Mouse (Mus musculus): ENCODE data around the gene Traf1. TPM values are rescaled to one million over a fixed set of nuclear protein-coding genes. Genes with fewer than 3 reads are reported as not detected.

Traf1 gene
- polyA plus RNA-seq (2012; rRNA removed; ENCODE audit: low replicate concordance), result 2.6 and 4.1 TPM in 2 replicates

DNA sequence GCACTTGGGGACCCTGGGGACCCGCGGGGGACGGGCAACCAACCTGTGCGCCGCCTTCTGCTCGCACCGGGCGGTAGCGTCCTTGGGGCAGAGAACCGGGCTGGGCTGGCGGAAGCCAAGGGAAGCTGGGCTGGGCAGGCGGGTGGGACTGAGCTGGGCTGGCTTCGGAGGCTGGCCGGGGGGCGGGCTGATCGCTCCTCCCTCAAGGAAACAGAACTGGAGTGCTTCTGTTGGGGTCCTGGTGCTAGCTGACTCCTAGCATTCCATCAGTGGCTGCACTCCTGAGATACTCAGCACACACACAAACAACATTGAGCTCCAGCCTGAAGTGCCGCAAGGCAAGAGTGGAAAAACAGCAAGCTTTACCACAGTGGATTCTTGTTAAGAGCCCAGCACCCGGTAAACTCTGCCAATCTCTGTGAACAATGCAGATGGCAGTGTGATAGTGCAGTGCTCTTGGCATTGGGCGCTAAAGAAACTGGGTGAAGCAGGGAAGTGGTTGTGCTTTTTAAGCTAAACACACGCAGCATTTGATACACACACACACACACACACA, at the start of gene Traf1:
Gene Traf1, minus strand, starts transcription at position 292 of the 556 bp plus-strand sequence.

DNA sequence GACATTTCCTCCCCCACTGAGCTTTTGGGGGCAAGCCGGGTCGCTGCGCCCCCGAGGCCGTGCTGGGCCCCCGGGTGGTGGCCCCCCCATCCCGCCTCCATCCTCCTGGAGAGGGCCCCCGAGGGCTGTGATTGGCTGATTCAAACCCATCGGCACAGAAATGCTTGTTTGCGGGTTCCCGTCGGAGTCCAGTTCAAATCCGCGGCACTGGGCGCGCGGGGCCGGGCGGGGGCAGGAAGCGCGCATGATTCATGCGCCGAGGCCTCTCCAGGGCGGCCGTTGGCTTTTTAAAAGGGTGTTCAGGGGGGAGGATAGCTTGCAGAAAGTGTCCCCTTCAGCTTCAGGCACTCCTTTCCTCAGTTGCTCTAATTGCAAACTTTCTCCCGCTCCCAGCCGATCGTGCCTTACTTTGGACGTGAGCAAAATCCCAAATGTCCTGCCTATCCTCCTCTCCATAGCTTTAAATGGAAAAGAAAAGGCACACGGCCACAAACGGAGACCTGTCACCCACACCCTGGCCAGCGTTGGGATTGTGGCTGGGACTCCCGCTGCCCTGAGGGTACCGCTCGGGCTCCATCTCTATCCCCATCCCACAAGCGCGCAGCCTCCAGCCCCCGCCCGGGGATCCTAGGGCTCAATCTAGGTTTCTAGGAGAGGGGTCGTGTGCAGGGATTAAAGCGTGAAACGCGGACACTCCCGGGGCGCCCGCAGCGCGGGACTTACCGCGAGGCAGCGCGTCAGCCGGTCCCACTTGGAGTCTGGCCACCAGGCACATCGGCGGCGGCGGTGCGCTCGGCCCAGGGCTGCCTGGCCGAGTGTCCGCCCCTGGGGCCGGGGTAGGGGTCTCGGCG, 48.1 kb downstream of the Traf1 start, which contains the start of gene Phf19:
Gene Phf19, minus strand, starts transcription at position 809 of the 851 bp plus-strand sequence.

Other genes with a start within 250 kb of the Traf1 start
- 4.9 and 5.2 TPM in 2 replicates for gene Gapvd1, start 206.5 kb downstream of the Traf1 start, polyA plus RNA-seq (2012; rRNA removed; ENCODE audit: low replicate concordance)
- 323 and 776 TPM in 2 replicates for gene Hspa5, start 189.8 kb downstream of the Traf1 start, polyA plus RNA-seq (2012; rRNA removed; ENCODE audit: low replicate concordance)
- gene Rabepk, start 161.9 kb downstream of the Traf1 start, polyA plus RNA-seq (2012; rRNA removed; ENCODE audit: low replicate concordance), result 9.8 and 22.9 TPM in 2 replicates
- 12.3 TPM in 2 replicates for gene Fbxw2, start 135.5 kb downstream of the Traf1 start, polyA plus RNA-seq (2012; rRNA removed; ENCODE audit: low replicate concordance)
- not detected in 2 replicates for gene Gm34653, start 128.8 kb downstream of the Traf1 start, polyA plus RNA-seq (2012; rRNA removed; ENCODE audit: low replicate concordance)
- 12.6 and 18.7 TPM in 2 replicates for gene Cutal, start 87.4 kb downstream of the Traf1 start, polyA plus RNA-seq (2012; rRNA removed; ENCODE audit: low replicate concordance)
- gene Psmd5, start 86.8 kb downstream of the Traf1 start, polyA plus RNA-seq (2012; rRNA removed; ENCODE audit: low replicate concordance), result 2.1 and 2.9 TPM in 2 replicates
- gene Phf19, start 47.7 kb downstream of the Traf1 start, polyA plus RNA-seq (2012; rRNA removed; ENCODE audit: low replicate concordance), result 0.65 and 0.81 TPM in 2 replicates
- not detected in 2 replicates for gene Hc, start 99.7 kb upstream of the Traf1 start, polyA plus RNA-seq (2012; rRNA removed; ENCODE audit: low replicate concordance)
- 0.15 TPM in 1 of 2 replicates, not detected in the other for gene AI182371, start 139.8 kb upstream of the Traf1 start, polyA plus RNA-seq (2012; rRNA removed; ENCODE audit: low replicate concordance)
- 3.0 and 5.0 TPM in 2 replicates for gene Cntrl, start 147.7 kb upstream of the Traf1 start, polyA plus RNA-seq (2012; rRNA removed; ENCODE audit: low replicate concordance)
- gene Rab14, start 239.3 kb upstream of the Traf1 start, polyA plus RNA-seq (2012; rRNA removed; ENCODE audit: low replicate concordance), result 374 and 1,105 TPM in 2 replicates